Mouse (Mus musculus): Measurements from ENCODE around the gene Hnmt. TPM values are rescaled to one million over a fixed set of nuclear protein-coding genes. Genes with fewer than 3 reads are reported as not detected.

Hnmt gene
- polyA plus RNA-seq (2014; fragmentation: Illumina TruSeq; extraction: RNeasy Lipid Tissue Mini Kit (QIAGEN cat#74804); ENCODE audit: low replicate concordance): 12.0 TPM

GRCm38 (mm10) chr2:24049344-24049990, at the start of gene Hnmt:
Hnmt (minus strand) TSS chr2:24049394.

GRCm38 (mm10) chr2:24096495-24096894, 47.3 kb upstream of the Hnmt start, which contains the start of gene Tbpl2:
Tbpl2 (minus strand) TSS chr2:24096595.

Other genes starting within 250 kb of the Hnmt start
- gene Tbpl2, start 47.2 kb upstream of the Hnmt start, polyA plus RNA-seq (2014; fragmentation: Illumina TruSeq; extraction: RNeasy Lipid Tissue Mini Kit (QIAGEN cat#74804); ENCODE audit: low replicate concordance): not detected
- not detected for gene Il1f8, start 103.8 kb upstream of the Hnmt start, polyA plus RNA-seq (2014; fragmentation: Illumina TruSeq; extraction: RNeasy Lipid Tissue Mini Kit (QIAGEN cat#74804); ENCODE audit: low replicate concordance)
- gene Il1f9, start 137.1 kb upstream of the Hnmt start, polyA plus RNA-seq (2014; fragmentation: Illumina TruSeq; extraction: RNeasy Lipid Tissue Mini Kit (QIAGEN cat#74804); ENCODE audit: low replicate concordance): not detected
- not detected for gene Il1f6, start 166.0 kb upstream of the Hnmt start, polyA plus RNA-seq (2014; fragmentation: Illumina TruSeq; extraction: RNeasy Lipid Tissue Mini Kit (QIAGEN cat#74804); ENCODE audit: low replicate concordance)
- not detected for gene Il1f5, start 227.6 kb upstream of the Hnmt start, polyA plus RNA-seq (2014; fragmentation: Illumina TruSeq; extraction: RNeasy Lipid Tissue Mini Kit (QIAGEN cat#74804); ENCODE audit: low replicate concordance)
- gene Il1f10, start 241.8 kb upstream of the Hnmt start, polyA plus RNA-seq (2014; fragmentation: Illumina TruSeq; extraction: RNeasy Lipid Tissue Mini Kit (QIAGEN cat#74804); ENCODE audit: low replicate concordance): not detected